Mouse (Mus musculus): ENCODE results near the gene Cavin3. TPM values are rescaled to one million over a fixed set of nuclear protein-coding genes. Genes with fewer than 3 reads are reported as not detected.
"Not testable (repeated sequence)": the region's sequence is repeated elsewhere in the genome, so short reads cannot be mapped to it uniquely, and the experiment has no call there.

The Cavin3 gene
- polyA plus RNA-seq, 1 experiment from 2014 or later, result 21.1 TPM

DNA sequence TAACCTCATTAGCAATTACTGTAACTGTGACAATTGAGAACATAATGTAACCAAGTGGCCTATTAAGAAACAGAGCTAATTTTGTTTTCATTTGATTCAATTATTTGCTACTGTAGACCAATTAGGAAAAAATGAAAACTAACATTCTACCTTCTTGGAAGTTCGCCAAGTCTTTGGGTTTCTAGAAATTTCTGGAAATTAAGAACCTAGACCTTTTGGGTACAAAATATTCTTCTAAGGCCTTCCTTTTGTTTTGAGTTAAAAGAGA is 4.7 kb downstream of the Cavin3 start:
- ATAC-seq (replicated peaks; ENCODE audit: low FRiP score), result no peak
- H3K9me3 ChIP-seq (ENCODE audit: control insufficient read depth, low read length), result no peaks in the 10 kb centered on the region
- H3K9ac ChIP-seq (ENCODE audit: low read length), result no peak overlapping the region
- 92% methylated on average over 1 of the region's 1 CpGs for WGBS
- no peak overlapping the region for H3K4me3 ChIP-seq (ENCODE audit: low read depth, low read length)
- peaks cover 10% of the 10 kb centered on the region for H3K4me1 ChIP-seq (replicated peaks; ENCODE audit: control insufficient read depth, insufficient read depth, low read length)
- no peaks in the 10 kb centered on the region for H3K36me3 ChIP-seq (ENCODE audit: control insufficient read depth, insufficient read depth, low read length)
- no peak for DNase-seq (ENCODE audit: low spot score)
- peaks cover 4% of the 10 kb centered on the region for H3K27me3 ChIP-seq (ENCODE audit: control insufficient read depth, insufficient read depth, low read length)
- no peak overlapping the region for H3K4me2 ChIP-seq (ENCODE audit: low read depth, low read length, severe bottlenecking)
- H3K27ac ChIP-seq (ENCODE audit: low read depth, low read length), result no peak overlapping the region

DNA sequence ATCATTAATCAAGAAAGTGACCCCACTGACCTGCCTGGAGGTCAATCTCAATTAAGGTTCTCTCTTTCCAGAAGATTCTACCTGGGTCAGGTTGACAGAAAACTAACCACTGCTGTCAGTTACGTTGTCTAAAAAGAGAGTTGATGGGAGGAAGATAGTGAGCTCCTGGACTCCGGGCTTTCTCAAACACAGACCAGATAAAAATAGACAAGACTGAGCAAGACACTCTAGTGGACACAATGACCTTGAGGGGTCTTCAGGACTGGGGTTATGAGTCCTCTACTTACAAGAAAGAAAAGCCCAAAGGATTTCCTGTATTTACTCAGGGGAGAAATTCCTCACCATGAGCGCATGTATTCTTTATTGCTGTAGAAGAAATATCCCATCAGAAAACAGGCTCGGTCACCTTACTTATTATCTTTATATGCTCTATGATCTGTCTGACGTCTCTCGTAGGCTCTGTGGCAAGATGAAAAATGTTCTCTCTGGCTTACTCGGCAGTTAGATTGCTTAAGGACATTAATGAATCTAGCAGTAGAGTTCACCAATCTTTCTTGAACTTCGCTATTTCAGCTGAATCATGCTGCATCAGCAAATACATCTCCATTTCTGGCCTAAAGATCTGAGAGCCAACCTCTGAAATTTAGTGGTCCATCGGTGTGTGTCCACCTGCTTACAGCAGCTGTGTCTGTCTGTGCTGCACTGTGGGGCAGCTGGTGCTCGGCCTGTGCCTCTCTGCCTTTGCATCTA is 5.2 kb downstream of the Cavin3 start:
- DNase-seq (ENCODE audit: low spot score), result no peak
- Histone ChIP-seq H3K4me3 (ENCODE audit: low read depth, low read length) (no peak overlapping the region), H3K9ac (ENCODE audit: low read length) (no peak overlapping the region), H3K4me2 (ENCODE audit: low read depth, low read length, severe bottlenecking) (no peak overlapping the region), H3K27ac (ENCODE audit: low read depth, low read length) (no peak overlapping the region), H3K36me3 (ENCODE audit: control insufficient read depth, insufficient read depth, low read length) (no peaks in the 10 kb centered on the region), H3K4me1 (replicated peaks; ENCODE audit: control insufficient read depth, insufficient read depth, low read length) (peaks cover 8% of the 10 kb centered on the region), H3K27me3 (ENCODE audit: control insufficient read depth, insufficient read depth, low read length) (peaks cover 4% of the 10 kb centered on the region), H3K9me3 (ENCODE audit: control insufficient read depth, low read length) (no peaks in the 10 kb centered on the region)
- ATAC-seq (replicated peaks; ENCODE audit: low FRiP score), result no peak
- 86% methylated on average over 10 of the region's 10 CpGs for WGBS

DNA sequence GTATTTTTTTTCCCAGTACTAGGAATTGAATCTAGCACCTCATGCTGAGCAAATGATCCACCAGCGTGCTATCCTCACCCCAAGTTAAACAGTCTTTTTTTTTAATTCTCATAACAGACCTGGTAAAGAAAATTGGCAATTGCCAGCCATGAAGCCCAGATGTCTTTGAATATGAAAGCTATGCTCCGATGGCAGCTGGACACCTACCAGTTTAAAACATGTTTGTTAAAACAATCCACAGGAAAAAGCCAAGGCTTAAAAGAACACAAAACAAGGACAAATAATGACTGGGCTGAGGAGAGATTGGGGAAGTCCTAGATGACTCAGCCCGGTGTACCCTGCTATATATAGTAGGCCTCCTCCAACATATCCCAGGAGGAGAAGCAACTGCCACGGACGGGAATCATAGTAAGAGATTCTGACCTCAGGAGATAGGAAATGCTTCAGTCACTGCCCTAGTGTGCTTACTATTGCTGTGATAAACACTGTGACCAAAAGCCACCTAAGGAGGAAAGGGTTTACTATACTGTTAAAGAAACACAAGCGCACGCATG is 6.6 kb downstream of the Cavin3 start:
- 82% methylated on average over 7 of the region's 7 CpGs for WGBS
- Histone ChIP-seq H3K4me2 (ENCODE audit: low read depth, low read length, severe bottlenecking) (no peak overlapping the region), H3K4me3 (ENCODE audit: low read depth, low read length) (no peak overlapping the region), H3K9me3 (ENCODE audit: control insufficient read depth, low read length) (no peaks in the 10 kb centered on the region), H3K27ac (ENCODE audit: low read depth, low read length) (no peak overlapping the region), H3K9ac (ENCODE audit: low read length) (no peak overlapping the region), H3K36me3 (ENCODE audit: control insufficient read depth, insufficient read depth, low read length) (no peaks in the 10 kb centered on the region), H3K27me3 (ENCODE audit: control insufficient read depth, insufficient read depth, low read length) (no peaks in the 10 kb centered on the region), H3K4me1 (replicated peaks; ENCODE audit: control insufficient read depth, insufficient read depth, low read length) (0 out of 2 replicates have a peak, but pooled peaks cover 2% of the 10 kb centered on the region)
- no peak for DNase-seq (ENCODE audit: low spot score)
- ATAC-seq (replicated peaks; ENCODE audit: low FRiP score), result no peak

DNA sequence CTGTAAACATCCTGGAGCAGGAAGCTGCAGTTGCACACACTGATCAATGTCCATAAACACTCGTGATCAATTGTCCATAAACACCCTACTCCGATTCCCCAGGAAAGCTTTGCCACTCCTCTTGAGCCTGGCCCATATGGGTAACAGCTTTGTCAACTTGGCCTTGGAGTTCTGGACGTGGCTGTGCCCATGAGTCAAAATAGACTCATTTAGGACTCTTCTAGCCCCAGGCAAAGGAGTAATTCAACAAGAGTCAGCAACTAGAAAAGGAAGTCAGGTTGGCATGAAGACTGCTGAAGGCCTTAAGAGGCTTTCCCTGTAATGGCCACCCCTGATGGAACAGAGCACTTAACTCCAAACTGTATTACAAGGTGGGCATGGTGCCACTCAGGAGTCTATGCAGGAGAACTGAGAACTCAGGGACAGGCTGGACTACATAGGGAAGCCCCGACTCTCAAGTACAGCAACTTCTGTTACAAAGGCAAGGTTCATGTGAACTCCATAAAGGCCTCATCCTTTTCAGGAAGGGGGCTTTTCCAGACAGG is 7.3 kb downstream of the Cavin3 start:
- 78% methylated on average over 4 of the region's 4 CpGs for WGBS
- no peak for DNase-seq (ENCODE audit: low spot score)

DNA sequence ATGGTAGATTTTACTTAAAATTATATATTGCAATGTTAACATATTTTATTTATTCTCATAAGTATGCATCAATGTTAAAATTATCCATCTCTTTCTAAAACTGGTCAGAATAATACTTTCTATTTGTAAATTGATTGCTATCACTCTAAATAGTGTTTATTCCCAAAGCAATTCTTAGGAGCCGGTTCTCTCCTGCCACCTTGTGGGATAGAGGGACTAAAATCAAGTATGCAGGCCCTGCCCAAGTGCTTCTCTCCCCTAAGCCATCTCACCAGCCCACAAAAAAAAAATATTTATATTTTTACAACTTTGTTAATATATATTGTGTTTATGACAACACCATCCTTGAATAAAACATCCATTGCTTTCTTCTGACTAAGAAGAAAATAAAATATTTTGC is 9.5 kb downstream of the Cavin3 start:
- WGBS, result 65% methylated on average over 1 of the region's 1 CpGs
- Histone ChIP-seq H3K27me3 (ENCODE audit: control insufficient read depth, insufficient read depth, low read length) (no peaks in the 10 kb centered on the region), H3K36me3 (ENCODE audit: control insufficient read depth, insufficient read depth, low read length) (no peaks in the 10 kb centered on the region), H3K9me3 (ENCODE audit: control insufficient read depth, low read length) (no peaks in the 10 kb centered on the region), H3K4me3 (ENCODE audit: low read depth, low read length) (no peak overlapping the region), H3K27ac (ENCODE audit: low read depth, low read length) (no peak overlapping the region), H3K4me2 (ENCODE audit: low read depth, low read length, severe bottlenecking) (no peak overlapping the region), H3K9ac (ENCODE audit: low read length) (no peak overlapping the region), H3K4me1 (replicated peaks; ENCODE audit: control insufficient read depth, insufficient read depth, low read length) (no peaks in the 10 kb centered on the region)
- DNase-seq (ENCODE audit: low spot score) (no peak), ATAC-seq (replicated peaks; ENCODE audit: low FRiP score) (no peak)

More for the DNA sequence above, 7.3 kb downstream of the Cavin3 start:
- Histone ChIP-seq H3K27me3 (ENCODE audit: control insufficient read depth, insufficient read depth, low read length) (no peaks in the 10 kb centered on the region), H3K27ac (ENCODE audit: low read depth, low read length) (no peak overlapping the region), H3K9ac (ENCODE audit: low read length) (no peak overlapping the region), H3K36me3 (ENCODE audit: control insufficient read depth, insufficient read depth, low read length) (no peaks in the 10 kb centered on the region), H3K9me3 (ENCODE audit: control insufficient read depth, low read length) (no peaks in the 10 kb centered on the region), H3K4me1 (replicated peaks; ENCODE audit: control insufficient read depth, insufficient read depth, low read length) (no peaks in the 10 kb centered on the region), H3K4me2 (ENCODE audit: low read depth, low read length, severe bottlenecking) (no peak overlapping the region), H3K4me3 (ENCODE audit: low read depth, low read length) (no peak overlapping the region)
- ATAC-seq (replicated peaks; ENCODE audit: low FRiP score), result no peak

DNA sequence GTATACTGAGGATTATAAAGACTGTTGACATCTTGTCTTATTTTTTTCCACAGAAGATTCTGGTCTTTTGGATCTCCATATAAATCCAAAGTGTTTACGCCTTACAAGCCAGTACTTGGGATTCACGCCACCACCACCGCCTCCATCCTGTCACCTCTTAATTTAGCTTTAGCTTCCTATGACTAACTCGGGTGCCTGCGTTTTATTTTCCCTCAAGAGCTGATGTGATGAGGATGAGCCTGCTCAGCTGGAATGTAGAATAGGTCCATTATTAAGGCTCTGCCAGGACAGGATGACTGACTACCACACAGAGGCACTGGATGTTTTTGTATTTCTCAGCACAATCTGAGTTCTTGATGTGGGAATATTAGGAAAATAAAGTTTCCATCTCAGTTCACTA is 16.6 kb downstream of the Cavin3 start:
- ATAC-seq (replicated peaks; ENCODE audit: low FRiP score); H3K4me1 ChIP-seq (replicated peaks; ENCODE audit: control insufficient read depth, insufficient read depth, low read length); H3K4me3 ChIP-seq (ENCODE audit: low read depth, low read length); H3K9ac ChIP-seq (ENCODE audit: low read length); H3K27me3 ChIP-seq (ENCODE audit: control insufficient read depth, insufficient read depth, low read length); DNase-seq (ENCODE audit: low spot score); H3K9me3 ChIP-seq (ENCODE audit: control insufficient read depth, low read length); H3K36me3 ChIP-seq (ENCODE audit: control insufficient read depth, insufficient read depth, low read length); H3K4me2 ChIP-seq (ENCODE audit: low read depth, low read length, severe bottlenecking); H3K27ac ChIP-seq (ENCODE audit: low read depth, low read length): not testable (repeated sequence)
- 90% methylated on average over 5 of the region's 5 CpGs for WGBS

DNA sequence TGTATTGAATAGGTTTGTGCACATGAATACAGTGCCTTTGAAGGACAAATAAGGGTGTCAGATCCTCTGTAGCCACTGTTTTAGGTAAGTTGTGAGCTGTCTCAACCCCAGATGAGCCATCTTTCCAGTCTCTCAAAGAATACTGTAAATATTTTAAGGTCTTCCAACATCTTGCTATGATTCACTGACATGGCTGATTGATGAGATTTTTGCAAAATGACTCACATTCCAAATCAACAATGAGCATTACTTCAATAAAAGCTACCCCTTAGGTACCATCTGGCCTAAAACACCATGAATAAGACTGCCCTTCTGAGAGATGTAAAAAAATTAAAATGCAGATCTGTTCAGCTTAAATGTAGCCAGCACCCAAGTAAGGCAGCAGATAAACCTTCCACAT is 23.6 kb downstream of the Cavin3 start:
- Histone ChIP-seq H3K27me3 (ENCODE audit: control insufficient read depth, insufficient read depth, low read length) (no peaks in the 10 kb centered on the region), H3K27ac (ENCODE audit: low read depth, low read length) (no peak overlapping the region), H3K36me3 (ENCODE audit: control insufficient read depth, insufficient read depth, low read length) (no peaks in the 10 kb centered on the region), H3K9ac (ENCODE audit: low read length) (no peak overlapping the region), H3K4me2 (ENCODE audit: low read depth, low read length, severe bottlenecking) (no peak overlapping the region), H3K4me1 (replicated peaks; ENCODE audit: control insufficient read depth, insufficient read depth, low read length) (no peaks in the 10 kb centered on the region), H3K4me3 (ENCODE audit: low read depth, low read length) (no peak overlapping the region), H3K9me3 (ENCODE audit: control insufficient read depth, low read length) (no peaks in the 10 kb centered on the region)
- no peak for ATAC-seq (replicated peaks; ENCODE audit: low FRiP score)
- no peak for DNase-seq (ENCODE audit: low spot score)

DNA sequence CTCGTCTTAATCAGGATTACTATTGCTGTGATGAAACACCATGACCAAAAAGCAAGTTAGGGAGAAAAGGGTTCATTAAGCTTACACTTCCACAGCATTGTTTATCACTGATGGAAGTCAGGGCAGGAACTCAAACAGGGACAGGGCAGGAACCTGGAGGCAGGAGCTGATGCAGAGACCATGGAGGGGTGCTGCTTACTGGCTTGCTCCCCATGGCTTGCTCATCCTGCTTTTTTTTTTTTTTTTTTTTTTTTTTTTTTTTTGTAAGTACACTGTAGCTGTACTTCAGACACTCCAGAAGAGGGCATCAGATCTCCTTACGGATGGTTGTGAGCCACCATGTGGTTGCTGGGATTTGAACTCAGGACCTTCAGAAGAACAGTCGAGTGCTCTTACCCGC is 28.8 kb downstream of the Cavin3 start:
- not testable (repeated sequence) for H3K36me3 ChIP-seq (ENCODE audit: control insufficient read depth, insufficient read depth, low read length); ATAC-seq (replicated peaks; ENCODE audit: low FRiP score); H3K4me1 ChIP-seq (replicated peaks; ENCODE audit: control insufficient read depth, insufficient read depth, low read length); H3K9me3 ChIP-seq (ENCODE audit: control insufficient read depth, low read length); H3K4me3 ChIP-seq (ENCODE audit: low read depth, low read length); H3K4me2 ChIP-seq (ENCODE audit: low read depth, low read length, severe bottlenecking); H3K9ac ChIP-seq (ENCODE audit: low read length); H3K27me3 ChIP-seq (ENCODE audit: control insufficient read depth, insufficient read depth, low read length); H3K27ac ChIP-seq (ENCODE audit: low read depth, low read length); DNase-seq (ENCODE audit: low spot score)
- WGBS, result 78% methylated on average over 4 of the region's 4 CpGs

DNA sequence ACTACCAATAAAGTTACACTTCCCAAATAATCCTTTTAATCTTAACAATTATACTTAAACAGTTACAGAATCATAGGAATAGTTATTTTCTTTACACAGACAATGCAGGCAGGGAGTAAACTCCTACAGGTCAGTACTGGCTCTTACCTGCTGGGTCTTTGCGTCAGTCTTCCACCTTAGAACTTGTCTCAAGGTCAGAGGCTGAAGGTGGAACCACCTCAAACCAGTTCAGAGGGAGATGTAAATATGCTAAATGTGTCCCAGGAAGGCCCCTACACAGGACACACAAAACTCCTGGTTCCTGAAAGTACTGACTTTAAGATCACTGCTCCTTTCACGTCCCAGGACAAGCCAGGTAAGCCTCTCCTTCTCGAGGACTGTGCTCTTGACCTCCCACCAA is 37.0 kb downstream of the Cavin3 start:
- Histone ChIP-seq H3K4me2 (ENCODE audit: low read depth, low read length, severe bottlenecking) (no peak overlapping the region), H3K36me3 (ENCODE audit: control insufficient read depth, insufficient read depth, low read length) (no peaks in the 10 kb centered on the region), H3K4me3 (ENCODE audit: low read depth, low read length) (no peak overlapping the region), H3K4me1 (replicated peaks; ENCODE audit: control insufficient read depth, insufficient read depth, low read length) (no peaks in the 10 kb centered on the region), H3K9me3 (ENCODE audit: control insufficient read depth, low read length) (no peaks in the 10 kb centered on the region), H3K27me3 (ENCODE audit: control insufficient read depth, insufficient read depth, low read length) (no peaks in the 10 kb centered on the region), H3K9ac (ENCODE audit: low read length) (no peak overlapping the region), H3K27ac (ENCODE audit: low read depth, low read length) (no peak overlapping the region)
- ATAC-seq (replicated peaks; ENCODE audit: low FRiP score) (no peak), DNase-seq (ENCODE audit: low spot score) (no peak)
- WGBS, result 75% methylated on average over 3 of the region's 3 CpGs

Measured in forebrain, embryonic 11.5 days (tissue).